Mouse (Mus musculus) hindbrain, embryonic 16.5 days (tissue): ENCODE results near the gene Iqschfp. TPM values are rescaled to one million over a fixed set of nuclear protein-coding genes. Genes with fewer than 3 reads are reported as not detected.

Source experiments
- ATAC-seq: fragments of 200-750 bp; cut with Nextera tagmentation; 2 replicates; pipeline ENCODE4 v1.8.0; 2017; ENCODE audit warnings: moderate TSS enrichment, moderate library complexity
- H3K27ac ChIP-seq: fragments of 300-500 bp; sonication (generic); 2 replicates; pipeline ENCODE4 v1.5.1; 2014; ENCODE audit warnings: low read depth, mild to moderate bottlenecking, control low read depth, low read length, moderate library complexity
- H3K27me3 ChIP-seq: fragments of 300-500 bp; sonication (generic); replicated peaks from 2 replicates; pipeline ENCODE4 v1.6.1; 2014; ENCODE audit warnings: low read length; ENCODE audit not compliant: control insufficient read depth, insufficient read depth
- H3K36me3 ChIP-seq: fragments of 300-500 bp; sonication (generic); 2 replicates; pipeline ENCODE4 v1.6.1; 2014; ENCODE audit warnings: mild to moderate bottlenecking, low read length, moderate library complexity, mixed read lengths; ENCODE audit not compliant: control insufficient read depth, insufficient read depth
- H3K4me1 ChIP-seq: fragments of 300-500 bp; sonication (generic); 2 replicates; pipeline ENCODE4 v1.6.1; 2014; ENCODE audit warnings: low read depth, low read length; ENCODE audit not compliant: control insufficient read depth, insufficient read depth
- H3K4me2 ChIP-seq: fragments of 300-500 bp; sonication (generic); 2 replicates; pipeline ENCODE4 v1.6.1; 2014; ENCODE audit warnings: mild to moderate bottlenecking, low read length, control low read depth, moderate library complexity
- H3K4me3 ChIP-seq: fragments of 300-500 bp; sonication (generic); 2 replicates; pipeline ENCODE4 v1.5.1; 2014; ENCODE audit warnings: mild to moderate bottlenecking, low read length, control low read depth, moderate library complexity
- H3K9ac ChIP-seq: fragments of 300-500 bp; sonication (generic); 2 replicates; pipeline ENCODE4 v1.6.1; 2014; ENCODE audit warnings: low read depth, mild to moderate bottlenecking, control low read depth, low read length, moderate library complexity
- H3K9me3 ChIP-seq: fragments of 300-500 bp; sonication (generic); 2 replicates; pipeline ENCODE4 v1.6.1; 2014; ENCODE audit warnings: mild to moderate bottlenecking, low read length, moderate library complexity; ENCODE audit not compliant: control insufficient read depth
- WGBS: fragments of 180-500 bp; shearing (Covaris S2); extraction: QIAGEN DNeasy Blood & Tissue Kit; methylation state at CpG from one replicate; pipeline ENCODE4 v1.1.7; 2014; 5-methylcytosine and 5-hydroxymethylcytosine counted together
- polyA plus RNA-seq: library from polyadenylated mRNA; unstranded; fragments of >200 nt; fragmentation: Nextera tagmentation; extraction: Ambion mirVana; gene quantifications from 2 replicates; pipeline ENCODE4 v1.2.1, GENCODE M21; 2015

The Iqschfp gene
- polyA plus RNA-seq, 1 experiment from 2014 or later, result 4.8 TPM

- Histone ChIP-seq H3K27ac (no peak overlapping the region), H3K4me3 (no peak overlapping the region), H3K9me3 (no peaks in the 10 kb centered on the region), H3K27me3 (no peaks in the 10 kb centered on the region), H3K4me2 (no peak overlapping the region), H3K9ac (no peak overlapping the region), H3K4me1 (no peaks in the 10 kb centered on the region), H3K36me3 (no peaks in the 10 kb centered on the region)
- ATAC-seq, result no peak
- WGBS, result 79% methylated on average over 4 of the region's 4 CpGs
These were observed 592.5 kb downstream of the Iqschfp start for GRCm38 (mm10) chr3:68484561-68484960.

GRCm38 (mm10) chr3:68487621-68488020 is 595.6 kb downstream of the Iqschfp start:
- Histone ChIP-seq H3K9ac (no peak overlapping the region), H3K4me3 (no peak overlapping the region), H3K27me3 (no peaks in the 10 kb centered on the region), H3K36me3 (no peaks in the 10 kb centered on the region), H3K27ac (no peak overlapping the region), H3K9me3 (no peaks in the 10 kb centered on the region), H3K4me1 (no peaks in the 10 kb centered on the region), H3K4me2 (no peak overlapping the region)
- WGBS, result 65% methylated on average over 1 of the region's 1 CpGs
- ATAC-seq, result no peak

DNA sequence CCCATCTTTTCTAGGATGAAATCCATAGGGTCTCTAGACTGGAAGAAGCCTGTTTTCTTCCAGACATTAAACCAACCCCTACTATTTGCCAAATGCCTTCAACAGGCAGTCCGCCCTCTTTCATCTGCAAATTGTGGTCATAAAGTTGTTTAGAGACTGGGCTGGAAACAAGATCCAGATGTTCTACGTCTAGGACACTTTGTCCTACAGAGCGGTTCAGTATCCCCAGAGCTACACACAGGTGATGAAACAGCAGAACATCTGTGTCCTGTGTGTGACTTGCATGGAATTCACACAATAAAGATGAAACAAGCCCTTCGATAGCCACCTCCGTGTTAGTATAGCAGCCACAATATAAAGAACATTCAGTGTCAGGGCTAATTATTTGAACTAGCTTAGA is 596.3 kb downstream of the Iqschfp start:
- no peak overlapping the region for H3K9ac ChIP-seq
- H3K9me3 ChIP-seq, result no peaks in the 10 kb centered on the region
- no peak for ATAC-seq
- H3K4me2 ChIP-seq, result no peak overlapping the region
- no peak overlapping the region for H3K4me3 ChIP-seq
- WGBS, result 80% methylated on average over 5 of the region's 5 CpGs
- no peak overlapping the region for H3K27ac ChIP-seq
- H3K36me3 ChIP-seq, result no peaks in the 10 kb centered on the region
- H3K27me3 ChIP-seq, result no peaks in the 10 kb centered on the region
- H3K4me1 ChIP-seq, result no peaks in the 10 kb centered on the region

GRCm38 (mm10) chr3:68491516-68491915 is 599.5 kb downstream of the Iqschfp start:
- Histone ChIP-seq H3K4me1 (peaks cover 4% of the 10 kb centered on the region; the same call in 1 of the 2 replicates), H3K9me3 (no peaks in the 10 kb centered on the region), H3K4me2 (no peak overlapping the region), H3K27ac (no peak overlapping the region), H3K27me3 (no peaks in the 10 kb centered on the region), H3K36me3 (no peaks in the 10 kb centered on the region), H3K4me3 (no peak overlapping the region), H3K9ac (no peak overlapping the region)
- WGBS, result 66% methylated on average over 6 of the region's 6 CpGs
- no peak for ATAC-seq

DNA sequence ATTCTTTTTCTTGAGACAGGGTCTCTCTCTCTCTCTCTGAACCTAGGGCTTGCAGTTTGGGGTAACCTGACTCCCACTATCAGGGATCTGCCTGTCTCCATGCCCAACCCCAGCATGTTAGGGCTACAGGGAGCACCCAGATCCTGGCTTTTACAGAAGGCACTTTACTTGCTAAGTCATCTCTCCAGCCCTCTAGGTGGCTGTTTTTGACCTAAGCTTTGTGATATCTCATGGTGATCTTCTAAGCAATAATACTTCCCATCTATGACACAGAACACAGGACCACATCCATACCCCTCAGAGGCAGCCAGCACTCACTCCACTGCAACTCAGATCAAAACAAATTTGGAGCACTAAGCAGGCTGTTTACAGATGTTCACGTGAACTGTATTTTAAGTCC is 600.0 kb downstream of the Iqschfp start:
- H3K9me3 ChIP-seq, result no peaks in the 10 kb centered on the region
- H3K4me1 ChIP-seq, result peaks cover 4% of the 10 kb centered on the region; the same call in 1 of the 2 replicates
- WGBS, result 81% methylated on average over 1 of the region's 1 CpGs
- no peaks in the 10 kb centered on the region for H3K36me3 ChIP-seq
- no peak overlapping the region for H3K4me3 ChIP-seq
- H3K4me2 ChIP-seq, result no peak overlapping the region
- H3K27ac ChIP-seq, result no peak overlapping the region
- no peak for ATAC-seq
- H3K9ac ChIP-seq, result no peak overlapping the region
- no peaks in the 10 kb centered on the region for H3K27me3 ChIP-seq

GRCm38 (mm10) chr3:68492513-68492912 is 600.5 kb downstream of the Iqschfp start:
- Histone ChIP-seq H3K36me3 (no peaks in the 10 kb centered on the region), H3K4me3 (no peak overlapping the region; the same call in 1 of the 2 replicates), H3K27me3 (no peaks in the 10 kb centered on the region), H3K4me2 (peak overlapping the region; percentile 98), H3K9ac (no peak overlapping the region), H3K9me3 (no peaks in the 10 kb centered on the region), H3K27ac (no peak overlapping the region), H3K4me1 (peaks cover 4% of the 10 kb centered on the region; the same call in 1 of the 2 replicates)
- ATAC-seq, result no peak
- WGBS, result 39% methylated on average over 3 of the region's 3 CpGs

DNA sequence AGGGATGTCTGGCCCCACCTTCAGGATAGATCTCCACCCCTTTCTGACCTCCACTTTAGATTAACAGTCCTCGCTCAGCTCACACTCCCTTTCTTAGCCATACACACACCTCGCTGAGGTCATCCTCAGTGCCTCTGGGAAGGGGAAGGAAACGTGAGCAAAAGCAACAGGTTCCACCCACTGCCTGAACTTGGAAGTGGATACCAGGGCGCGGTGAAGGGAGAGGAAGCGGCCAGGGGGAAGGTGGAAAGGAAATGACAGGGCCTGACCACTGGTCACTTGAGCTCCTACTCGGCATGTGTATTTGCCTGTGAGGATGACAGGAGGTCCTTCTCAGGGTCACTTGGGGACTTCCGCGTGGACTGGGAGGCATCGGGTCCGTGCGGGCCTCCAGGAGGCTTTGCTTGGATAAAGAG is 601.1 kb downstream of the Iqschfp start:
- WGBS, result 2% methylated on average over 12 of the region's 12 CpGs
- peak overlapping the region; percentile 69 for H3K9ac ChIP-seq
- no peaks in the 10 kb centered on the region for H3K9me3 ChIP-seq
- H3K27ac ChIP-seq, result peak overlapping the region; percentile 70
- H3K36me3 ChIP-seq, result no peaks in the 10 kb centered on the region
- H3K4me3 ChIP-seq, result peak overlapping the region; percentile 79
- H3K27me3 ChIP-seq, result no peaks in the 10 kb centered on the region
- H3K4me2 ChIP-seq, result peak overlapping the region; percentile 98
- peak; percentile 1; the same call in 1 of the 2 replicates for ATAC-seq
- peaks cover 4% of the 10 kb centered on the region; the same call in 1 of the 2 replicates for H3K4me1 ChIP-seq

DNA sequence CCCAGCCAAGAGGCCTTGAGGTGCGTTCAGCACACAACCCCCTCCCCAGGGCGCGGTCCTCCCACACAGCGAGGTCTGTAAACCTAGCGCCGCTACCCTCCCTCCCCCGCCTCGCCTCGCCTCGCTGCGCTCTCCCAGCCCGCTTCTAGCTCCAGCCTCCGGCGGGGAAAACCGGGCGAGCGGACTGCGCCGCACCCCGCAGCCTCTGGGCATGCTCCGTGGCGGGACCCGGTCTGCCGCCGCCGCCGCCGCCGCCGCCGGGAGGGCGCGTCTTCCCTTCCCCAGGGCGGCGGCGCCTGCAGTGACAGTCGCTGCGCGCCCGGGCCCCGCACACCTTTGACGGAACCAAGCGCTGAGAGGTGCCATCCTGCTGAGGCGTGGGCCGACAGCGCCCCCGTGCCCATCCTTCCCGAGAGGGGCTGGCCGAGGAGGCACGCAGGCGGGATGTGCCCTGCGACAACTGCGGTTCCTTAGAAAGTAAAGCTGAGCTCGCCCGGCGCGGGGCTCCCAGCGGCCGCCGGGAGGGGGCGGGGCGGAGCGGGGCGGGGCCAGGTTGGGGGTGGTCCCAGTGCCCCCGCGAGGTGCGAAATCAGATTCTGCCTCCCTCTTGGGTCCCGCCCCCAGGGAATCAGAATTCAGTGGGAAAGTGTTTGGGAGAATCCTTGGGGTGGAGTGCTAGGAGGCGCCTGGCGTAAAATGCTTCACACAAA is 601.7 kb downstream of the Iqschfp start:
- Histone ChIP-seq H3K4me3 (peak overlapping the region; percentile 79), H3K36me3 (no peaks in the 10 kb centered on the region), H3K27me3 (no peaks in the 10 kb centered on the region), H3K9ac (peak overlapping the region; percentile 69), H3K4me1 (peaks cover 4% of the 10 kb centered on the region; the same call in 1 of the 2 replicates), H3K9me3 (no peaks in the 10 kb centered on the region), H3K4me2 (peak overlapping the region; percentile 98), H3K27ac (peak overlapping the region; percentile 70)
- peak; percentile 88 for ATAC-seq
- 1% methylated on average over 60 of the region's 70 CpGs for WGBS

- WGBS, result under 1% methylated on average over 66 of the region's 68 CpGs
- Histone ChIP-seq H3K4me1 (peaks cover 4% of the 10 kb centered on the region; the same call in 1 of the 2 replicates), H3K36me3 (no peaks in the 10 kb centered on the region), H3K9ac (peak overlapping the region; percentile 69), H3K9me3 (no peaks in the 10 kb centered on the region), H3K27me3 (no peaks in the 10 kb centered on the region), H3K27ac (peak overlapping the region; percentile 70), H3K4me3 (peak overlapping the region; percentile 79), H3K4me2 (peak overlapping the region; percentile 98)
- ATAC-seq, result peak; percentile 7; the same call in 1 of the 2 replicates
These were observed 602.5 kb downstream of the Iqschfp start for GRCm38 (mm10) chr3:68494296-68495095.
